Mouse (Mus musculus) c-Kit-positive CD71-positive TER-119-negative erythroid progenitor cells, embryonic 14.5 days (primary cell): Measurements from ENCODE around the gene Atg4a-ps.
"Not testable (repeated sequence)": the region's sequence is repeated elsewhere in the genome, so short reads cannot be mapped to it uniquely, and the experiment has no call there.

ENCODE experiments used
- DNase-seq: peaks from one replicate; pipeline ENCODE4 v3.0.0-alpha.2; 2013; ENCODE audit warnings: low read depth

Gene Atg4a-ps

GRCm38 (mm10) chr3:103645968-103646367, at the start of gene Atg4a-ps:
Gene Atg4a-ps (minus strand): TSS chr3:103646068.
- not testable (repeated sequence) for DNase-seq

DNA sequence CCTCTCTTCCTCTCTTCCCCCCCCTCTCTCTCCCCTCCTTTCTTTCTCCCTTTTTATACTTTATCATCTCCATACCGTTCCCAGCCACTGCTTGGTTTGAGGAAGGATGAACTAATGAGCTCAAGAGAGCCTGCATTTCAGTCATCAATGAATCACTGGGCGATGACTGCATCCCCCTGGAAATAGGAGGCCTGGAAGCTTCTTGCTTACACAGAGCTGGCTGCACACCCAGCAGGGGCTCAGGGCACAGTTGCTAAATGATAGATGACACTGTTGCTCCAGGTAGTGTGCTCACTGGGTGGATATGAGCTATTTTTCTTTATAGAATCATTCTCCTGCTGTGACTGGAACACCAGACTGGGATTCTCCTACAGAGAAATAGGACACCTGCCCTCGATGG, 49.7 kb upstream of the Atg4a-ps start:
- no peak for DNase-seq

DNA sequence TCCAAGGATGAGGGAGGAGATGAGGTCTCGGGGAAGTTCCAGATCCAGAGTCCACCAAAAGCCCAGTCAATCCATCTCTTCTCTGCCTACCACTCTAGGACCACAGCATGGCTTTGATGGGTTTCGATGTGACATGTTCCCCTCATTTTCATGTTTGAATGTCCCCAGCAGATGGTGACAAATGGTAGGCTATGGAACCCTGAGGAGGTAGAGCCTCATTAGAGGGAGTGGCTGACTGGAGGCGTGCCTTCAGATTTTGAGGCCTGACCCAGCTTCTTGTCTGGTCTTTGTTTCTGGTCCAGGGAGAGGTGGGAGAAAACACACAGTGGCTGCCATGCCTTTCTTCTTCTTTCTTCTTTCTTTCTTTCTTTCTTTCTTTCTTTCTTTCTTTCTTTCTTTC, 44.6 kb upstream of the Atg4a-ps start:
- DNase-seq, result no peak

- DNase-seq, result no peak
Measured at GRCm38 (mm10) chr3:103689043-103689442, 43.2 kb upstream of the Atg4a-ps start.

GRCm38 (mm10) chr3:103683966-103684319, 38.1 kb upstream of the Atg4a-ps start:
- DNase-seq, result no peak

- DNase-seq, result no peak
Measured at GRCm38 (mm10) chr3:103683234-103683965, 37.5 kb upstream of the Atg4a-ps start.

GRCm38 (mm10) chr3:103682473-103682872, 36.6 kb upstream of the Atg4a-ps start:
- no peak for DNase-seq

DNA sequence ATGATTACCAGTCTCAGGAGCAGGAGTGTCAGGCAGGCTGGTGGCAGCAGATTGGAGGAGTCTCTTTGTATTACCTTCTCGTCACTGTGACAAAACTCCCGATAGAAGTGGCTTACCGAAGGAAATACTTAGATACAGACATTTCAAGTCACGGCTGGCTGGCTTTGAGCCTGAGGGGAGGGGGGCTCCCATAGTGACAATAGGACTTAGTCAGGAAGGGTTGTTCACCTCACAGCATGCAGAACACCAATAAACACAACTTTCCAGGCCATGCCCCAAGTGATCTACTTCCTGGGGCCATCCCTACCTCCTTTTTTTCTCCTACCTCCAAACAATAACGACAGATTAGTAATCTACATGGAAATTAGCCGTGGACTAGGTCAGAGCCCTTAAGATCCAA, 32.9 kb upstream of the Atg4a-ps start:
- DNase-seq, result no peak

DNA sequence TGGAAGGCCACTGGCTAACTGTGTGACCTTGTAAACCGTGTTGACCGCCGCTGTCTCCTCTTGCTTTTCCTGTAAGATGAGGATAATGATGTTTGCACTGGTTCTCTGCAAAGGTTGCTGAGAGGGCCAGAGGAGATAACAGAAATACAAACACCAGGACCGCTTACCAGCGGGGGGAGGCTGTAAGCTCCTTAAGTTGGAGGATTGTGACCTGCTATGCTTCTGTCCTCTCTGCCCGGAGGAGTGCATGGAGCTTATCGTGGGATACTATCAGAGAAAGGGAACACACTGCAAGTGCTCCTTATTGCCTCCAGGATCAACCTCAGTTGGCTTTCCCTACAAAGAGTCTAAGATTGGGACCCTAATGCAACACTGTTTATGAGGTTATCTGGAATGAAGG, 26.8 kb upstream of the Atg4a-ps start:
- DNase-seq, result no peak

DNA sequence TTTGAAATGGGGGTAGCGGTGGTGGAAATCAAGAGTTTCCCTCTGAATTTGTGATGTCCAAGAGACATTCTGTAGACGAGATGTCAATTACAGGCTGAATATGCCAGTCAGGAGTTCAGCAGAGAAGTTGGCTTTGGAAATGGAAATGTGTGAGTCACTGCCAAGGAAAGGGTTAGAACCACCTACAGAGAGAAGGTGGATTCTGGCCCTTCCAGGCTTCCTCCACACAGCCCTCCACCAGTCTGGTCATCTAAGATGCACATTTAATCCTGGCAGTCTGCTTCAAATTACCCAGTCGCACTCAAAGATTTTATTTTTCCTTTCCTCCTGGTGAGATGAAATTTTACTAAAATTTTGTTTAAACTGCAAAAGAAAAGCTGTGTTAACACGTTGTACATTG, 26.2 kb upstream of the Atg4a-ps start:
- DNase-seq, result no peak

GRCm38 (mm10) chr3:103663385-103663784, 17.5 kb upstream of the Atg4a-ps start:
- no peak for DNase-seq

DNA sequence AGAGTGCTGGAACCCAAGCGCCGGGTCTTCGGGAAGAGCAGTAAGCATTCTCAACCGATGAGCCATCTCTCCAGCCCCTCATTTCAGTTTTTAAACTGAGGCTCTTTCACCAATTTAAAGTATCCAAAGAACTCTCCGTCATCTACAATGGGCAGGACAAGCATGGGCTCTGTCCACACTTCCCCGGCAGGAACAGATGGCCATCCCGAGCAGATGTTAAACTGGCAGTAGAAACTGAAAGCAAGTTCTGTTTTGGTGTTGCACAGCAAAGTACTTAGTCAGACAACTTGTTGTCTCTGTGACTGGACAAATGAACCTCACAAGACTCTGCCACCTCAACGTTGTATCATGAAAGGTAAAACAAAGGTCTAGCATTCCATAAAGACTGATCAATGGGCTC, 15.8 kb upstream of the Atg4a-ps start:
- no peak for DNase-seq

- DNase-seq, result no peak
Measured at GRCm38 (mm10) chr3:103660012-103660411, 14.1 kb upstream of the Atg4a-ps start.

GRCm38 (mm10) chr3:103650406-103650805, 4.5 kb upstream of the Atg4a-ps start:
- DNase-seq, result no peak

- no peak for DNase-seq
Measured at GRCm38 (mm10) chr3:103649716-103650115, 3.8 kb upstream of the Atg4a-ps start.

- DNase-seq, result no peak
Measured at GRCm38 (mm10) chr3:103648486-103648885, 2.6 kb upstream of the Atg4a-ps start.

GRCm38 (mm10) chr3:103647164-103647867, 1.4 kb upstream of the Atg4a-ps start:
- DNase-seq, result no peak

DNA sequence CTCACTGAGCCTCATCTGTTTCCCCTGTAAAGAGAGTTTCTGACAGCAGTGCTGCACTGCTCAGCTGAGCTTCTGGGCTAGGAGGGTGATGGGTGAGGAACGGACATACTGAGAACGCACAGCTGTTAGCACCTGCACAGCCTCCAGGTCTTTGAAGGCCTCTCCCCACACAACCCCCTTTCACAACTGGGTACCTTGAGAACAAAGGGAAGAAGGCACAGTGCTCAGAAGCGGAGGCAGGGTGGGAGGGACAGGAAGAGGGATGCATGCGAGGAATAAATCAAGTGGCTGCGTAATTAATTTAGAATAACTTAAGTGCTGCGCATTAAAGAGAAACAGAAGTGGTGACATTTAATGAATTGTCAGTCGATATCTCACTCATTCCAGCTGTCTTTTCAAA, 4.6 kb downstream of the Atg4a-ps start:
- DNase-seq, result no peak

- no peak for DNase-seq
Measured at GRCm38 (mm10) chr3:103640226-103640803, 5.6 kb downstream of the Atg4a-ps start.

DNA sequence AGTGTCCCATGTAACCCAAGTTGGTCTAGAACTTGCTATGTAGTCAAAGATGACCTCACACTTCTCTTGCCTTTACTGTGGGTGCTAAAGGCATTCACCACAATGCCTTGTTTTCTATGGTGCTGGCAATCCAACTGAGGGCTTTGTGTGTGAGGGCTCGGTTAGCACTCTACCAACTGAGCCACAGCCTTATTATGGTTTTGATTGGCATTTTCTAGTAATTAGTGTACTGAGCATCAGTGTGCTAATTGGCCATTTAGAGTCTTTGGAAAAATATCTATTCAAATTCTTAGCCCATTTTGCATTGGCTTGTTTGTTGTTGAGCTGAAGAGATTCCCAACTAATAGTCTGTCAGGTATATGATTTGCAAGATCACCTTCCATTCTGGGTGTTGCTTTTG, 8.2 kb downstream of the Atg4a-ps start:
- no peak for DNase-seq

- no peak for DNase-seq
Measured at GRCm38 (mm10) chr3:103634256-103634655, 11.6 kb downstream of the Atg4a-ps start.

DNA sequence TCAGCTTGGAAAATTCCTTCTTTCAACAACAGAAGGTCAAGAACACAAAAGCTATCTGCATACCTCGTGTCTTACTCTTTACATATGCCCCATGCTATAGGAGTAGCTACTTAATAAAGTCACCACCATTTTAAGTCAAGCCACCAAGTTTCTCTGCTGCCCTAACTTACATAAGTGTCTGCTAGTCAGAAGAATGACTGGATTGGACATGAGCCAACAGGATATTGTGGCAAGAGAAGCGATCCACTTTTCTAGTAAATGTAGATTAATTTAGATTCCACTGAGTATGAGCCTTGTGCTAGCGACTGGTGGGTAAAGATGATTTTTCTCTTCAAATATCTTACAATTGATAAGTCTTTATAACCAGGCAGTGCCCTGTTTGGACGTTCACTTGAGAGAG, 12.0 kb downstream of the Atg4a-ps start:
- DNase-seq, result no peak

DNA sequence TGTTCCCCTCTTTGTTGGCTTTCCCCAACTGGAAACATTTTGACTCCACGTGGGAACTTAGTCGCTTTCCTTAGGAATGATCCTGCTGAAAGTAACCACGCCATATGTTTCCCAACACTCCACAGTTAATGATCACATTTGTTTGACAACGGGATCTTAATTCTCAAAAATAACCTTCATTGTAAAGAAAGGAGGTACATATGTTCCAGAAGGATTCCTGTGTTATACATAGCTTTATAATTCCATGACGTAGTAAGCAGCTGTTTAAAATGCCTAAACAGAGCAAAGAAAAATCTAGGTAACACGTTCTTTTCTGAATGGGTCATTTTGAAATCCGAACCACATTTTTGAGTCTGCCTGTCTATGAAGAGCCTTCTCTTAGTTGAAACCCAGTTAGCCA, 12.7 kb downstream of the Atg4a-ps start:
- no peak for DNase-seq
